Mouse (Mus musculus): ENCODE results near the gene Prkag1.

Prkag1 gene

DNA sequence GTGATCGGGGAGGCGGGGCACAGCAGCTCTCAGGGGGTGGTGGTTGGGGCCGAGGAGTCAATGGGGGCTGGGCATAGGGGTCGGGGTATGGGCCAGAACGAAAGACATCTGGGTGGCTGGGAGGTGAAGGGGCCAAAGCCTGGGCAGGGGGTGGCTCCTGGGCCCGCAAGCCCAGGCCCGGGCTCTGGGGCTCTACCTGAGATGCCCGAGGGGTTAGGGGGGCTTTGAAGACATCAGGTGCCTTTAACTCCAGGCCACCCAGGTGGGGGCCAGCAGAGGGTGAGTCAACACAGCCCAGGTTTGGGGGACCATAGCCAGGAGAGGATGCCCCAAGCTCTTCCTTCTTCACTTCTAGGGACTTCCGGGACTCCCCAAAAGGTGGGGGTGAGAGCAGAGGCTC is 21.4 kb upstream of the Prkag1 start:
- DNase-seq, result no peak

DNA sequence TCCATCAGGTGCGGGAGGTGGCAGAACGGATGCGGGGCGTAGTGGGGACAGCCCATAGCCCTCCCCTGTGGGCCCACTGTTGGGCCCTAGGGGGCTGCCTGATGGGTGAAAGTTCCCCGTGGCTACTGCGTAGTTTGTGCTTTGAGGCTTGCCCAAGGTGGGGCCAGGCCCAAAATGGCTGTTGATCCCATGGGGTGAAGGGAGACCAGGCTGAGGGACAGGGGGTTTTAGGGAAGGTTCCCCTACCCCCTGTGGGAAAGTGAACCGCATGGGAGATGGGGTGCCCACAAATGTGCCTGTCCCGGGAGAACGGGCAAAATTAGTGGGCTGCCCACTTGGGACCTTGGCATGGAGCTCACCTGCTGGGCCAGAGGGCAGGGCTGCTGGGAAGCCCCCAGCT is 20.8 kb upstream of the Prkag1 start:
- DNase-seq, result no peak

DNA sequence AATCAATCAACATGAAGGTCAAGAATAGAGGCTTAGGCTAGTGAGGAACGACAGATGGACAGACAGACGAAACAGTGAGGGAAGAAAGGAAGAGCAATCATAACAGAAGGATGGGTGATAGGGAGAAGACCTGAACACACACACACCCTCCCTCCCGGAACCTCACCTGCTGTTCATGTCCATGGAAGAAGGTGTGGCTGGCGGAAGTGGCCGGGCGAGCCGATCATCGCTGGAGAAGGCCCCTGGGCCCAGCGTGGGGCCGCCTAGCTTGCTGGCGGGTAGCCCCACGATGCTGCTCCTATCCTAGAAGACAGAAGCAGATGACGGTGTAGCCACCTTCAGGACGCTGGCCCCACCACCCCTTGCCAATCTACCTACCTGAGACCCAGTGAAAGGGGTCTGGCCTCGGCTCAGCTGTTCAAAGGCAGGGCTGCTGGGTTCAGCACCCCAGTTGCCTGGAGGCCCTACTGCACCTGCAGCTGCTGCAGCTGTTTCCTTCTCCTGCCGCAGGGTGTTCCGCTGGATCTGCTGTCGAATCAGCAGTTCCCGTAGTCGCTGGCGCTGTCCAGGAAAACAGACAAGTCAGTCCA is 20.0 kb upstream of the Prkag1 start:
- peak; percentile 12 for DNase-seq

DNA sequence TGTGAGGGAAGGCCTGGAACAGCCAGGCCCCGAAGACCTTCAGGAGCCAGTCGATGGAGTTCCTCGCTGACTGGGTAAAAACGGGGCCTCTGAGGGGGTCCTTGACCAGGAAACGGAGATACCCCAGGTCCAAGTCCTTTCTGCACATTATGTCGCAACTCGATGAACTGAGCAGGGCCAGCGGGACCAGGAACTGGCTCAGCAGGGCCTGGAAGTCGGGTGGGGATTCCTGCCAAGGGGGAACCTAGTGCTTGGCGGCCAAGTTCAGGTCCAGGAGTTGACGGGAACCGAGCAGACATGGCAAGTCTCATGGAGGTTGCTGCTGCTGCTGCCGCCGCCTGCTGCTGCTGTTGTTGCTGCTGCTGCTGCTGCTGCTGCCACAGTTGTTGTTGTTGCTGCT is 19.3 kb upstream of the Prkag1 start:
- no peak for DNase-seq

DNA sequence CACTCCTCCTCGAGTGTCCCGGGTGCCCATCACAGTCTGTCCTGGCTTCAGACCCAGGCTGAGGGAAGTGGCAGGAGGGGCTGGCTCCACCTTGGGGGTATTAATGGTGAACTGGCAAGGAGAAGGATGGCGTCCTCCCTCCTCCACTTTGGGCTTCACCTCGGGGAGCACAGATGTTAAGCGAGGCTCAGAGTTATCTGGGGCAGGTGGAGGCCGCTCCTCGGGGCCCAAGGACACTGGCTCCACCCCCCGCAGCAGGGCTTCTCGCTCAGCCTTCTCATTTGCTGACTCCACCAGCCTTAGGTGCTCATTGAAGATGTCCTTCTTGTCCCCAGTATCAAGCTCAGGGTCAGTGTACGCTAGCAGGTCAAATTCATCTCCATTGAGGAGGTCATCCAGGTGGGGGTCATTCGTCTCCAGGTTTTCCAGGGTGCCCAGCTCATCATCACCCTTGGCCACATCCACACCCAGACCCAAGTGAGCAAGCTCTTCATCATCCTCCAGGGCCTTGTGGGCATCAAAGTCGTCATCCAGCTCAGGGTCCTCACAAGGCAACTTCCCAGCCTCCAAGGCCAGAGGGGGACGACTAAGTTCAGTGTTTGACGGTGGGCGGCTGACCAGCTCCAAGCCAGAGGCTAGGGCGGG is 18.8 kb upstream of the Prkag1 start:
- no peak for DNase-seq

DNA sequence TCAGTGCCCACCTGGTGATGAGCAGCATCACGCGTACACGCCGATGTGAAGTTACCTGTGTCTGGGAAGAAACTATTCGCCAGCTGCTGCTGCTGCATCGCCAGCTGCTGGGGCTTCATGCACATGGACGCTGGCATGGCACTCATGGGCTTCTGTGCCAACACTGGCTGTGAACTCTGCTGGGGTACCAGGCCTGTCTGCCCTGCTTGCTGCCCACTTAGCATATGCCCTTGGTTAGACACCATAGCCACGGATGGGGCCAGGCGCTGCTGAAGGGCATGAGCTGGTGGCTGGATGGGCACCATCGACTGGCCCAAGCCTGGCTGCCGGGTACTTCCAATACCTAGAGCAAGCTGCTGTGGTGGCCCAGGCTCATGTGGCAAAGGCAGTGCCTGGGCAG is 17.8 kb upstream of the Prkag1 start:
- DNase-seq, result no peak

DNA sequence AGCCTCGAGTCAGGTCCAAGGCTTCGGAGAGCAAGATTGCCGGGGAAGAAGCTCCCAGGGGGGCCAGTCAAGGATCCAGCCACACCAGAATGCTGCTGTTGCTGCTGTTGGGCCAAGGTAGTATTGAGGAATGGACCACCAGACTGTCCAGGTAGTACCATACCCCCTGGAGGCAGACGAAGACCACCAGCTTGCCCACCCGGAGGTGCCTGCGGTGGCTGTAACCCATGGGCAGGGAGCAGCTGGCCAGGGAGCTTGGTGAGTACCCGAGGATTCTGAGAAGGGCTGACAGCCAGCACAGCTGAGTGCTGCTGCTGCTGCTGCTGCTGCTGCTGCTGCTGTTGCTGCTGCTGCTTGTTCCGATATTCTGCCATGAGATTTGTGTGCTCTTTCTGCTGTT is 14.8 kb upstream of the Prkag1 start:
- no peak for DNase-seq

DNA sequence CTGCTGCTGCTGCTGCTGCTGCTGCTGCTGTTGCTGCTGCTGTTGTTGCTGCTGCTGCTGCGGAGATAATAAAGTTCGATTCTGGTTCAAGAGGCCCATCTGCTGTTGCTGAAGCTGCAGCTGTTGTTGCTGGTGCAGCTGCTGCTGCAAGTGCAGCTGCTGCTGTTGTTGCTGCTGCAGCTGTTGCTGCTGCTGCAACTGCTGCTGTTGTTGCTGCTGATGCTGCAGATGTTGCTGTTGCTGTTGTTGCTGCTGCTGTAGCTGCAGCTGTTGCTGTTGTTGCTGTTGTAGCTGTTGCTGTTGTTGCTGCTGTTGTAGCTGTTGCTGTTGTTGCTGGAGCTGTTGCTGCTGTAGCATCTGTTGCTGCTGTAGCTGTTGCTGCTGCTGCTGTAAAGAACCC is 13.8 kb upstream of the Prkag1 start:
- DNase-seq, result no peak

DNA sequence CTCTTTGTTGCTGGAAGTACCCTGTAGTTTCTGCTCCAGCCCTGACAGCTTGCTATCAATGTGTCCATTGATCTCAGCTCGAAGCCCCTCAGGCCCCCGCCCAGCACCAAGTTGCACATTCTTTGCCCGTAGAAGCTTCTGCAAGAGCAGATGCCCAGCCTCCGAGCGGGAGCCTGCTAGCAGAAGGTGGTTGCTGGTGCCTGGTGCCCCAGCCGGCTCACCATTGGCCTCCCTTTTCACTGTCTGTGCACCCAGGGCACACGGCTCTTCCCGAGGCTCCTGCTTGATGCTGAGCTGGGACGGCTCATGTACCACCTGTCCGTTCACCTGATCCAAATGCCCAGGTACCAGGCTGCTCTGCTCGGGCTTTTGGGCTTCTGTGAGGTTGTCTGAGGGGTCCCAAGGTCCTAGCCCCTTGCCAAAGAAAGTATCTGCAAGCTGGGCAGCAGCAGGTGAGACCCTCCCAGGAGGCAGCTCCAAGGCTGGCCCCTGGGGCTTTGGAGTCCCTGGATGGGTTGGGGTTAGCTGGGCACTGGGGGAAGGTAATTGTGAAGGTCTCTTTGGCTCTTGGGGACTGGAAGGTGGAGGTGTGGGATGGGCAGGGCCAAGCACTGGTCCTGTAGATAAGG is 12.4 kb upstream of the Prkag1 start:
- no peak for DNase-seq

DNA sequence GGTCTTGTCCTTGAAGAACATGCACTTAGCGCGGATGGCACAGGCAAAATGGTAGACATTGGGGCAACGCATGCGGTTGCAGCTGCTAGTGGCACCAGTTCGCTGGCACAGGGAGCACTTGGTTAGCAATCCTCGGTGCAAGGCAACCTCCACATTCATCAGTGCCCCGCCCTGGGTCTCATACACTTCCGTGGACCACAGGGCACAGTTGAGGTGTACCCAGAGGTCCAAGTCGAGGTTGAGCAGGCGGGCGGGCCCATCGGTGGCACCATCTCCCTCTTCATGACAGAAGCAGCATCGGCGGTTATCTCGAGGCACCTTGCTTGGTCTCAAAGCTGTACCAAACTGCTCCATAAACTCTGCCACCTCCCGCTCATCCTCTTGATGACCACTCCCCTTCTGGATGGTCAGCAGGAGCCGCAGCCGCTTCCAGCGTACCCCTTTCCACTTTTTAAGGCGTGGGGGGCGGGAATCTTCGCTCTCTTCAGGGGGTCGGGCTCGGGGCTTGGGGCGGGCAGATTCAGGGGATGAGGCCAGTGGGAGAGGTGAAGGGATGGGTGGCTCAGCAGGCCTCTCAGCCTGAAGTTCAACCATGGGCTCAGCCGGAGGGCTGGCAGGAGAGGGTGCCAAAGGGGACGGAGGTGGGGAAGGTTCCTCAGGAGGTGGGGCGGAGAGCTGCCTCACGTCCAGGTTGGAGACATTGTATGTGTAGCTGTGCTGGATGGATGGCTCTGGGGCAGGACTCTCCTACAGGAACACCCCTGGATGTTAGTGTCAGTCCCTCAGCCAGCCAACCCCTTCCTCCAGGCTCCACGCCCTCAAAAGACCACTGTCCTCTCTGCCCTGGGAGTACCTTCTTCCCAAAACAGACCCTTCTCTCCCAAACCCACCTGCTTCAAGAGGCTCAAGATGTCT is 8.6 kb upstream of the Prkag1 start:
- peak; percentile 11 for DNase-seq

DNA sequence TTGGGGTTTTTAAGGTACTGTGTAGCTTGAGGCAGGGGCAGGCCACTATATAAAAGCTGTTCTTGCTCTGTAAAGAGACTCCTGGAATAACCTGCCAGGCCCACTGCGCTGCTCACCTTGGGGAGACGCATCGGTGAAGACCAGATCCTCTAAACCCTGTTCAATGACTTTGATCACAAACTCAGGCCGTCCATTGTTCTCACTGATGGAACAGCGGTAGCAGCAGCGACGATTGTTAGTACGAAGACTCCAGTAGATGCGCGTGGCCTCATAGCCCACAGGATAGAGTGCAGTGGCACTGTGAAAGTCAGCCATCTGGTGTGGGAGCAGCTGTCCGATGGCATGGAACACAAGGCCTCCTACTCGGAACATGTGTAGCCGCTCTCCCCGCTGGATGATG is 7.8 kb upstream of the Prkag1 start:
- DNase-seq, result no peak

DNA sequence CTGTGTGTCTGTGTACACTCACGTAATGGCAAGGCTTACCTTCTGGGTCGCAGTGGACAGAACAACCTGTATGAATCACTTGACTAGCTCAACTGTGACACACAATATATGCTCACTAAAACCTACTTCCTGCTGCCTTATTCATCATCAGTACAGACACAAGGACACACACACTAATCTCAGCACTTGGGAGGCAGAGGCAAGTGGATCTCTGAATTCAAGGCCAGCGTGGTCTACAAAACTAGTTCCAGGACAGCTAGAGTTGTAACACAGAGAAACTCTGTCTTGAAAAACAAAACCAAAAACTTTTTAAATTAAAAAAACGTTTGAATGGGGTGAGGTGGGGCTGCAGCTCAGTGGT is 6.4 kb upstream of the Prkag1 start:
- no peak for DNase-seq

DNA sequence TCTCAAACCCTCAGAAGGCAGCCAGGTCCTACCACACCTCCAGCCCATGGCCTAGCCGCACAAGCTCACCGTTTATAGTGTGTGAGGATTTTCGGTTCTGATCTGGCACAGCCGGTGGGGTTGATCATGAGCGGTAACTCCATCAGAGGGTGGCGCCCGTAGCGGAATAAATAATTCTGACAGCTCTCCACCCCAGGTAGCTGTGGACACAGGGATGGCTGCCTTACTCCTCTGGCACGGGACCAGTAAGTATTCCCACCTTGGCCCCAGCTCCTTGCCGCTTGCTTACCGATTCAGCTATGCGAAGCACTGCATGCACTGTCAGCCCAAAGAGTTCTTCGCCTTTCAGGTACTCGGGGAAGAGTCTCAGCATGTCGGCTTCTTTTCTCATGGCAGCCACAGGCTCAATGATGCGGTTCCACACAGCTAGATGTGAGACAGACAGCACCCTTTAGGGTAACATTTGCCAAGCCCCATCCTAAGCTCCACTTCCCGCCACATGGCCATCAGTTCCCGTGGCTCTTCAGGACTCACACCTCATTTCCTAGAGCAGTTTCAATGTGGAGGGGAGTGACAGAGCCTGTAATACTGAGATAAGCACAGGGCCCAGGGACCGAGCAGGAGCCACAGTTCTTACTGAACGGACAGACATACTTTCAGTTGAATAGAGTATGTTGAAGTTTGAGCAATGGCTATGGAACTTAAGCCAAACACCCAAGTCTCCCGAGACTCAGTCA is 5.9 kb upstream of the Prkag1 start:
- DNase-seq, result no peak

DNA sequence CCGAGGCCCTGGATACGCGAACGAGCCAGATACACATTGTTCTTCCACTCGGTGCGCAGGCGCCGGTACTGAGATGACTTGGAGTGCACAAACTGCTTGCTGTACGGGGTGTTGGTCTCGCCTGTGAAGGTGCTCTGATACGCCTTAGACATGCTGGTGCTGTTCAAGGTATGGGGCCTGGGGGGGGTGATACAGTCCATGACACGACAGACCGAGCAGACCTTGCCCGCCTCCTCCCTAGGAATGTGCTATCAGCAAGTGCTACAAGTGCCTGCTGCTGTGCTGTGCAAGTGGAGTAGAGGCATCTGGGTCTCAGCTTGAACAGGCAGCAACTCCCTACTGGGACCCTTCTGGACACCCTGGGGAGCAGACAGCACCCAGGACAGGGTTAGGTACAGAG is 4.0 kb upstream of the Prkag1 start:
- no peak for DNase-seq

DNA sequence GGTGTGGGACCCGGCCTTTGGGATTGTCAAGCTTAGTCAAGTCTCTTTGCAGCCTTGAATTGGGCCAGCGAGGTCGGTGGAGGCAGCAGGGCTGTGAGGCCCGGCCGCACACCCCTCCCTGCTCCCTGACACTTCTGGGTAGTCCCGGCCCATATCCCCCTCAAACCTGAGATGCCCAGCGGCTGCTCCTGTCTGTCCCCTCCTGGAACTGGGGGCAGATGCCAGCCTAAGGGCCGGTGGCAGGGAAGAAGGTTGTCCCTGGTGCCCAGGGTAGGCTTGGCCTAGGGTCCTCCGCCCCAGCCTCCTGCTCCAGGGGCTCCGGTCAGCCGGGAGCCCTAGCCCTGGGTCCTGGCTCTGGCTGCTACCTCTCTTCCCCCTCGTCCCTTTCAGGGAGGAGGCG is 2.7 kb upstream of the Prkag1 start:
- no peak for DNase-seq

DNA sequence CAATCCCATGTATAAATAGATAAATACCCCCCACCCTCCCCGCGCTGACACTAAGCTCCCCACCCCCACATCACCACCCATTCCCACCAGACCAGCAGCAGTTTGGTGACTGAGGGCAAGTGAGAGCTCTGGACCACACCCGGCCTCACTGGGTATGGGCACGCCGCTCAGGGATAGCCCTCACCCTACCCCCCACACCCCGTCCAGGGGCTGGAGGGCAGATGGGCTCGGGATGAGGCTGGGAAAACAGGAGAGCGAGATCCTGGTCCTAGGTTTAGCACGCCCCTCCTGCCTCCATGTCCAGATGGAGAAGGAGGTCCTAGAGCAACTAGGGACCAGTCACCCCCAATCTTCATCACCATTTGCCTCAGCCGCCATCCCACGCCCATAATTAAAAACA is 2.0 kb upstream of the Prkag1 start:
- no peak for DNase-seq

DNA sequence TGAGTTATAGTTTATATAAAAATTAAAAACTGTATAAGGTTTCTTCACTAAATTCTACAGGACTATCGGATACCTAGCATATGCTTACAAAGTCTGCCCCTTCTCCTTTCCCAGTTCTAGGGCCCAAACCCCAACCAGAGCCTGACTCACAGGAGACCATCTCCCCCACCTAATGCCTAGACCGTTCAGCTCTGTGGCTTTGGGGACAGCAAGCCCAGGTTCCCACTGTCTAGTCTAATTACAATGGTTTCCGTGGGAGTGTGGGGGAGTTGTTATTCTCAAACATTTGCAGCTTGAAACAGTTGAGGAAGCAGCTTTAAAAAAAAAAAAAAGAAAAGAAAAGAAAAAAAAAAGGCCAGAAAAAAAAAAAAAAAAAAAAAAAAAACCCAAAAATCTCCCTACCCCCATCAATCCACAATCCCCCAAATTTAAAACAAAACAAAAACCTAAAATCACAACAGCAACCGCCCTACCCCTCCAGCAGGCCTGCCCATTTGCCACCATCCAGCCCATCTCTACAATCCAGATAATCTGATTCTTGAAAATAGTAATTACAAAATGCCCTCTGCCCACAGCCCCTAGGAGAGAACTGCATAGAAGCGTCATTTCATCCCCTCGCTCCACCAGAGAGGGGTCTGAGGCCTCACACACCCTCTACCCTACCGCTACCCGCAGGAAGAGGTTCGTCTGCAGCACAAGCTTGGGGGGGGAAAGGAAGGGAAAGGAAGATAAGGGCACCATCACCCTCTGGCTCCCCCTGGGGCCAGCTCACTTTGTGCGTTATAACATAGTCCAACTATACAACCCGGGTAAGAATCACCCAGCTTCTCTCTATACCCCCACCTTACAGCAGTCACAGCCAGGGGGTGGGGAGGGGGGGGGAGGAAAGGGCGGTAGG is 1.1 kb upstream of the Prkag1 start:
- DNase-seq, result peak; percentile 85

DNA sequence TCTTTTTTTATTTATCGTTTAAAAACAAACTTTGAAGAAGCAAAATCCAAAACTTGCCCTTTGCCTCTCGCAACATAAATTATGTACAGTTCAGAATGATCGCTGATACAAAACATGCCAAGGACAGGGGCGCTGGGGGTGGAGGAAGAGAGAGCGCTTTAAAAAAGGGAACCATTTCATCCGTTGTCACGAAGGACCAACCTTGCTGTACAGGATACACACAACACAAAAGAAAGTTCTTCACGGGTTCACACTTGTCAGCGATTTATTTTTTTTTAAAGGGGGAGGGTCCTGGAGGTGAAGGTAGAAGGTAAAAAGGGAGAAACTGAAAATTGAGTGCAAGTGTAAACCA is 339 bp upstream of the Prkag1 start:
- no peak for DNase-seq

DNA sequence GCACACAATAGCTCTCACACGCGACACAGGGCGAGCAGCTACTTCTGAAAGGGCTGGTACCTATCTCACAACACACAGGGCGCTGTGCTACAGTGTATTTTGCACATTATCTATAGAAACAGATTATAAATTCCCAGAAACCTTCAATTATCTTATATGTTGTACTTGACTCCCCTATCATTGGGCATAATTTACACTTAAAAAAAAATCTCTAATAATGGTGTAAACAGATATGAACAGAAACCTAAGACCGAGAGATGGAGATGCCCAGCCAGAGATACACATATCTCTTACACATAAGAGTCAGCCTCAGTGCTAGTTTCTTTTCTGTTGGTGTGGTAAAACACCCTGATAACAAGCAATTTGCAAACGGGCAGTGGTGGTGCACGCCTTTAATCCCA is 3.7 kb downstream of the Prkag1 start:
- no peak for DNase-seq

DNA sequence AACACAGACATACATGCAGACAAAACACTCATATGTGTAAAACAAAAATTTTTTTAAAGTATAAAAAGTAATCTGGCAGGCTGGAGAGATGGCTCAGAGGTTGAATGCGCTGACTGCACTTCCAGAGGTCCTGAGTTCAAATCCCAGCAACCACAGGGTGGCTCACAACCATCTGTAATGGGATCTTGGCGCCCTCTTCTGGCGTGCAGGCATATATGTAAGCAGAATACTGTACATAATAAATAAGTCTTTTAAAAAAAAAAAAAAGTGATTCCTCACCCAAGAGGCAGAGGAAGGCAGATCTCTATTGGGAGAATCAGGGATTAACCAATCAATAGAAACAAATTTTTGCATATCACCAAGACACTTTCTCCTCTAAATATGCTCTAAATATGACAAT is 7.9 kb downstream of the Prkag1 start:
- DNase-seq, result peak; percentile 73

DNA sequence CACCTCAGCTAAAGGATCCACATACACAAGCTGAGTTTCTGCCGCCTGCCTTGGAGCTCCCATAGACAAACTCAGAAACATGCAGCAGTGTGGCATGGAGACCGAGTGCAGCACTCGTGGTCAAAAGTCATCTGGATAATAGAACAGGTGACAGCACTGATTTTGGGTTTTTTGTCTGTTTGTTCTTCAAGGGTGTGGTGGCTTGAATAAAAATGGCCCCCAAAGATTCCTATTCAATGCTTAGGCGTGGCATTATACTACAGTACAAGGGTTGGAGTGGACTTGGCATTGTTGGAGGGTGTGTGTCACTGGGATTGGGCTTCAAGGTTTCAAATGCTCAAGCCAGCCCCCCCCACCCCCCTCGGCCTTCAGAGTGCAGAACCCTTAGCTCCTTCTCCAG is 9.2 kb downstream of the Prkag1 start:
- no peak for DNase-seq

DNA sequence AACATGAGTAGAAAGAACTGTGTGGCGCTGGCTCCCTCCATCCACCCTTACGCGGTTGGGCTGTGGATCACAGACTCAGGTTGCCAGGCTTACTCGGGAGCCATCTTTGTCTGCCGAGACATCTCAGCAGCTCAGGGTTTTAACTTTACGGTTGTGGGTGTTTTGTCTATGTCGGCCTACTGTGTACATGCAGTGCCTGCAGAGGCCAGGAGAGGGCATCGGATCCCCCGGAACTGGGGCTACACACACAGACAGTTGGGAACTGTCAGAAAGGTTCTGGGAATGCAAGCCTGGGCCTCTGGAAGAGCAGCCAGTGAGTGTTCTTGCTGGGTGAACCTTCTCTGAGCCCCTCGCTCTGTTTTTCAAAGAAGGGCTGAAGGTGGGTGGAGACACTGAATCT is 9.9 kb downstream of the Prkag1 start:
- peak; percentile 77 for DNase-seq

Data from thymus, postnatal 4 days (tissue).